Mouse (Mus musculus) urinary bladder, adult 18-20 months (tissue): ENCODE results near the gene Tnk1.
"Not testable (repeated sequence)": the region's sequence is repeated elsewhere in the genome, so short reads cannot be mapped to it uniquely, and the experiment has no call there.

Source experiments
- DNase-seq, 2 experiments: peaks; one replicate each; pipeline ENCODE4 v3.0.0; 2022; ENCODE audit warnings: low spot score in 2 of 2, mixed read lengths in 2 of 2

The Tnk1 gene

GRCm38 (mm10) chr11:69878952-69879351 is 20.4 kb upstream of the Tnk1 start:
- no peak for DNase-seq

DNA sequence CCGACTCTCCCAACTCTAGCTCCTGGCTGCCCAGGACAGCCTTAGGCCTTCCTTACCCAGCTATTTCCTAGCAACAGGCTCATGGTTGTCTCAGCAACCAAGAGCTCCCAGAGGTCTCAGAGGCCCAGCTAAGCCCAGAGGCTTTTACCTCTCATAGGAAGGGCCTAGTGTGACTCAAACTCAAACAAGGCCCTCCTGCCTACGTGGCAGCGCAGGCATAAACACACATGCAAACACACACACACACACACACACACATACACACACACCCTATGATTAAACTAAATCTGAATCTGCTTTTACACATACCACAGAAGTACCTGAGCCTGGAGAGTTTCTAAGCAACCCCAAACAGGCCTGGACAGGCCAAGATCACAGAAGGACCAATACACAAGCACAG is 19.9 kb upstream of the Tnk1 start:
- peak in 1 of 2 experiments; percentile 38 for DNase-seq

GRCm38 (mm10) chr11:69877878-69878277 is 19.3 kb upstream of the Tnk1 start, which contains the start of gene Tmem95:
Gene Tmem95, minus strand, starts transcription at chr11:69878018.
- no peak for DNase-seq

DNA sequence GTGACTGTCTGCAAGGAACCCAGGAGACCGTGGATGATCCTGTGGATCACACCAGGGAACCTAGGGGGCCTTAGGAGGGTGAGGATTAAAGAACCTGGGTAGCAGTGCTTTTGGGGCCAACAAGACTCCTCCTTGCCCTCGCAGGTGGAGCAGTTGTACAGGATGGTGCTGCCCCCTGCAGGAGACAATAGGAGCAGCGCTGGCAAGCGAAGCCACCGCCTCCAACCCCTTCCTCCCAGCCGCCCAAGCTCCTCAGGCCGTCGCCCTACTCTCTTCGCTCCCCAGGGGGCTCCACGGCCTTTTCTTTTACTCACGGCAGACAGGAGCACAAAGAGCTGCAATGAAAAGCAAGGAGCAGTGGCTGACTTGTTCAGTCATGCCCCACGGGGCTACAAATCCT is 18.3 kb upstream of the Tnk1 start:
- peak; percentile 78 to 79 for DNase-seq

GRCm38 (mm10) chr11:69876186-69876585 is 17.7 kb upstream of the Tnk1 start:
- no peak for DNase-seq

DNA sequence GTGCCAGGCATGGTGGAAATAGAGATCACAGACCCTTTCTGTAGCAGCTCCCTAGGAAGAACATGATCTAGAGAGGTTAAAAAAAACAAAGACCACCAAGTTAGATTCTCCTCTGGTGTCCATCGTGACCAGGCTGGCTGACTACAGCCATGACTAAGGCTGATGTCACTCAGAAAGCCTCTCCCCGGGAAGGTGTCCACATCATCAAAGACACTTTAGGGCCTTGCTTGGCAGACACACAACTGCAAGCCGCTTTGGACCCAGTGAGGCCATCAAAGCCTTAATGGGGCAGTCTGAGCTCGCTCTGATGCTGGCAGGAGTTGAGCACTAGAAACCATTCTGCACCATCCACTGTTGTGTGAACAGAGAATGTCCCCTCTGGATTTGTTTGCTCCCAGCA is 13.9 kb upstream of the Tnk1 start:
- DNase-seq = no peak

DNA sequence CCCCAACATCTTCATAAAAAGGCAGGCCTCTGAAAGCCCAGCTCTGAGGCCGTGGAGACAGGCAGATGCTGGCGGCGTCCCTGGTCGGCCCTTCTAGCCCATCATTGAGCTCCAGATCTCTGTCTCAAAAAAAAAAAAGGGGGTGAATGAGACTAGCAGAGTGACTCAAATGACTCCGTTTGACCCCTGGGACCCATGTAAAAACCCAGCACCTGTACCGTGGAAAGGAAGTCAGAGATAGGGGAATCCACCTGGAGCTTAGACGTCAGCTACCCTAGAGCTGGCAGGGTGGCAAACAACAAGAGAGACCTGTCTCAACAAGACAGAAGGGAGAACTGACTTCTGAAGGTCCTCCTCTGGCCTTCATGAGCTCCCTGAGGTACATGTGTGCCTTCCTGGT is 13.3 kb upstream of the Tnk1 start:
- no peak for DNase-seq

GRCm38 (mm10) chr11:69870289-69871069 is 11.9 kb upstream of the Tnk1 start:
- DNase-seq = no peak

- DNase-seq = no peak
These were observed 8.8 kb upstream of the Tnk1 start for GRCm38 (mm10) chr11:69867335-69867734.

DNA sequence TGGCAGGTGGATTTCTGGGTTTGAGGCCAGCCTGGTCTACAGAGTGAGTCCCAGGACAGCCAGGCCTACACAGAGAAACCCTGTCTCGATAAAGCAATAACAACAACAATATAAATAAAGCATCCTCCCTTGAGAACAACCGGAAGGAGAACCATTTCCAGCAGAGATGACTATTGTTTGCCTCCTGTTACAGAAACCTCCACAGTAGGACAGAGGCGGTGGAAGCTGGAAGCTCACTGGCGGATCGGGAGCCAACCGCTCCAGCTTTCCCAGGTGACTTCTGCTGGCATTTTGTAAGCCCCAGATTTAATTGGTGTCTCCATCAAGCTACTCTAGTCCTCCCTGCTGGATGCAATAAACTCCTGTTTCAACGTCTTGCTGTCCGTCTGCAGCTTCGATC is 7.0 kb upstream of the Tnk1 start:
- no peak for DNase-seq

DNA sequence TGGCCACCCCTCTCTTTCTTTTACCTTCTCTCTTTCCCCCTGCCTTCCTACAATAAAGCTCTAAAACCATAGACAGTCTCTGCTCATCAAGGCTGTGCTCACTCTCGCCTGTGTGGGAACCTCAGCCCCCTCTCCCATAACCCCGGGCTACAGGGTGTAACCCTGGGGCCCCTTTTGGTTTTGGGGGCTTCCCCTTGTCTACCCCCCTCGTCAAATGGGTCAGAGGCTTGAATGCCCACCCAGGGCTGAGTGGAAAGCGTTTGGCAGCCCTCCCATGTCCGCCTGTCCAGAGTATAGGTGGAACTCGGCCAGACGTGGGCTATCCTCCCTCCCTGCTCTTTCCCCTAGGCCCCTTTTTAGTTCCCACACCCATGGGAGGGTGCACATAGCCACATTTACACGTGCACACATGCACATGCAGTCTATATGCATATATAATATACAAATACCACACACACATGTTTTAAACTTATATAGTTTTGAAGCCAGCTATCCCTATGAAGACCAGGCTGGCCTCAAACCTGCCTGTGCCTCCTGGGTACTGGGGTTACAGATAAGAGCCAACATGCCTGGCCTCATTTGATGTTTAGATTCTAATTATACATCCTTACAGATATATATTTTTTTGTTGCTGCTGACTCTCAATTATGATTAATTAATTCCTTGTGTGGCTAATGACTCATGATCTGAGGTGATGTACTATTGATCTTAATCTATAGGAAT is 5.8 kb upstream of the Tnk1 start:
- DNase-seq = no peak

GRCm38 (mm10) chr11:69863729-69864128 is 5.2 kb upstream of the Tnk1 start:
- not testable (repeated sequence) for DNase-seq

DNA sequence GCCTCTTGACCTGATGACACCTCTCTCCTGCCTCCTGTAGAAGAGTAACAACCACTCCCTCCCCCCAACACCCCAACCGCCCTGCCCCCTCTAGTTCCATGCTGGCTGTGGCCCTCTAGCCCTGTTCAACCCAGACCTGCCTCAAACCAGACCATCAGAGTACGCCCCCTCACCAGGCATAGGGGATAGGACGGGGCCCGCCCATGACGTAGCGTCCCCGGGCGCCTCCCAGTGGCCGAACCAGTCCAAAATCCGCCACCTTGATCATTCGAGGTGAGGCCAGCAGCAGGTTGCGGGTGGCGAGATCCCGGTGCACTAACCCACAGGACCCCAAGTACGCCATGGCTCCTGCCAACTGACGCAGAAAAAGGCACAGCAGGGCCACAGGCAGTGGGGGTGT is 3.2 kb downstream of the Tnk1 start:
- no peak for DNase-seq

GRCm38 (mm10) chr11:69854680-69855079 is 3.9 kb downstream of the Tnk1 start:
- no peak for DNase-seq

GRCm38 (mm10) chr11:69853994-69854393 is 4.5 kb downstream of the Tnk1 start:
- DNase-seq = no peak

DNA sequence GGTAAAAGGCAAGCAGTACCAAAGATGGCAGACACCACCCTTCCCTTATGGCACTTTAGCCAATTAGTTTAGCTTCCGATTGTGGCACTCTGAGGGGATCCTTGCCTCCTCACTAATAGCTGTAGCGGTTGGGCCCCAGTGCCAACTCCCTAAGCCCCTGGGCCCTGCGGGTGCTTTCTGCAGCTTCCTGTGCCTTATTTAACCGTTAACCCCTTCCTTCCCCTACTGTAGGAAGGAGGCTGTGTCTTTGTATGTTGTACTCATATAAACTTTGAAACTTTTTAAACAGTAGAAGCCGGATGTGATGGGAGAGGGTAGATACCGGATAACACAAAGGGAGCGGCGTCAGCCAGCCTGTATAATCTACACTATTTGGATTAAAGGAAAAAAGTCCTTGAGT is 7.8 kb downstream of the Tnk1 start:
- no peak for DNase-seq

GRCm38 (mm10) chr11:69849884-69850283 is 8.6 kb downstream of the Tnk1 start:
- DNase-seq = no peak

DNA sequence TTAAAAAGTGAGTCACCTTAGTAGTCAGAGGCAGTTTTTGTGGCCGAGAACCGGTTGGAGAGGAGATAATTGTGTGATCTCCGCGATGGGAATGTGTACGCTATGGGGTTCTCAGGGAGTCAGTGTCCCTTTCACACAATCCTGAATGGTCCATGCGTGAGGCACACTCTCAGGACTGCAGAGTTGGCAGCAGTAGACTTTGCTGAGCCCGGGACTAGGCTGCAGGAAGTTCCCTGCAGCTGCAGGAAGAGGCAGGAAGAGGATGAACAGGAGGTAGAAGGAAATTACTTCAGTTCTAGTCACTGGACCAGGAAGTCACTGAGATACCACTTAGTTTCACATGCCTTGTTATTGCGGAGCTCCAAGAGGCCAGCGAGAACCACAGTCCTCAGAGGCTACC is 9.4 kb downstream of the Tnk1 start:
- no peak for DNase-seq

DNA sequence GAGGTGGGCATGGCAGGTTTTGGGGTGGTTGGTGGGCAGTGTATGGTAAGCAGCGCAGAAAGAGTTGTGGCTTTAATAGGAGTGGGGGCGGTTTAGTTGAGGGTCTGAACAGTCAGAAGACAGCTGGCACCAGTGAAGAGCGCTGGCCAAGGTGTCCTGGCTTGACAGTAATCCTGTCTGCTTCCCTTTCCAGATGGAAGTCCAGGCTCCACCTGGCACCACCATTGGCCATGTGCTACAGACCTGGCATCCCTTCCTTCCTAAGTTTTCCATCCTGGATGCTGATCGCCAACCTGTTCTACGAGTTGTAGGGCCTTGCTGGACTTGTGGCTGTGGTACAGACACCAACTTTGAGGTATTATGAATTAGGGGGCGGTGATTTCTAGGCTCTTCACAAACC is 10.5 kb downstream of the Tnk1 start:
- no peak for DNase-seq

DNA sequence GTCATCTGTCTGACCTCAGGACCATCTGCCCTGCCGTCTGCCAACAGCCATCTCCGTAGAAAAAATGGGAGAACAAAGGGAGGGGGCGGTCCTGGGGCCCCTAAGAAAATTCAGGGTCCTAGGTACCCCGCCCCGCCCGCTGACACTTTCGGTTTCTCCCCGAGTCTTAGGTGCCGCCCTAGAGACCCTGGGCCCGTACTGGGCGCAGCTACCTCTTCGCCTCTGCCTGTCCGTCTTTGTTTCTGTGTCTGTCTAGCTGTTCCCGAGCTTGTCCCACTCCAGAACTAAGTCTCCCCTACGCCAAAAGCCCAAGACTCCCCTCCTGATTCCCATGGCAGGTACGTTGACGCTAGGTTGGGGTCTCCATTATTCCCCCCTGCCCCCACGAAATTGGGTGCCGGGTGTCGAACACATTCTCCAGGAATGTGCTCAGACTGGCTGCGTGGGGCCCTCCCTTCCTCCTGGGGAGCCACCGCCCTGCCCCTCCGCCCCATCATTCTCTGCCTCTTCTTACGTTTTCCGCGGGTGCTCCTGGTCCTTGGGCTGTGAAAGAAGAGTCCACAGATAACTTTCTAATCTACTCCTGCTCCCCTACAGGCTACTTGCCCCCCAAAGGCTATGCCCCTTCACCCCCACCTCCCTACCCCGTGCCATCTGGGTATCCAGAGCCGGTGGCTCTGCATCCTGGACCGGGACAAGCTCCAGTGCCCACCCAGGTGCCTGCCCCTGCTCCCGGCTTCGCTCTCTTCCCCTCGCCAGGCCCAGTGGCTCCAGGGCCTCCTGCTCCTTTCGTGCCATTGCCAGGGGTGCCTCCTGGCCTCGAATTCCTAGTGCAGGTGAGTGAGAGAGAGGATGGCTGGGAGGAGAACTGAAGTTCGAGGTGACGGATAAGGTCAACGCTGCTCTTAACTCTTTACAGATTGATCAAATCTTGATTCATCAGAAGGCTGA is 11.5 kb downstream of the Tnk1 start:
- DNase-seq = peak; percentile 40 to 48

DNA sequence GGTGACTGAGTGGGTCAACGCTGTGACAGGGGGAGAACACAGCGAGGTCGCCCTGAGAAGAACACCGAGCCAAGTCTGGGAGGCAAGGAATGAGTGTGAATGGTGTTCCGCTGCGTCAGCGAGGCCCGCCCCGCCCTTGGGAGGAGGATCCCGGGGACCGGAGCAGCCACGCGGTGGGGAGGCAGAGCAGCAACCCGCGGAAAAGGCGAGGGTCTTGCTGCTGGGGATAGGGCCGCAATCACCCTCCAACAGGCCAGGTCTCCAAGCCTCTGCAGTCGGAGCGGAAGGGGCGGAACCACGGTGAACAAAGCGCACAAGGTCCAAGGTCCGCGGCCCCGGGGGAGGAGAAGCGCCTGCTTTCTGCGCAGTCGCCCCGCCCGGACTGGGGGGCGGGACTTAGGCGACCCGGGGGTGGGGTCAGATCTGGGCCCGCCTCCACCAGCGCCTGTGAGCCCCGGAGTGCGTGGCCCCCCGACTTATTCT is 12.3 kb downstream of the Tnk1 start, which contains the start of gene Plscr3:
TSS of gene Plscr3 (plus strand) at position 179 of the 483 bp plus-strand sequence.
- DNase-seq = peak; percentile 87 to 94

DNA sequence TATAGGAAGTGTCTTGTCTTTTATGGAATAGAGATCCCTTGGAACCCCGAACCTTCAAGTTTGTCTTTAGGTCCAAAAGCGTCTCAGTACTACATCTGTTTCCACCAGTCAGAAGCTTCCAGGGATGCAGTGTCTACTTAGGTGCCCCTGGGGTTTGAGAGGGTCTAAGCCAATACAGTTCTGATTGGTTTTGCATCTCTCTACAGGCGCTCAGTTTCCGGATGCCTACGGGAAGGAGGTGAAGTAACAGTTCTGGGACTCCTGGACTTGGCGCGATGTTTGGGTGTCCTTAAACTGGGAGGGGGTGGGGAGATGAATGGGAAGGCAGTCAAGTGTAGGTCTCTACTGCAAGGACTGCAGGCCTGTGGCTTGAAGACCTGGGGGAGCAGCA is 19.8 kb downstream of the Tnk1 start:
- DNase-seq = no peak
